Comparison of ENCODE assay signal across 16 mouse cellular contexts in genomic region chr4:118527335-118527681, GRCm38 (mm10). TPM values are rescaled to one million over a fixed set of nuclear protein-coding genes. Genes with fewer than 3 reads are reported as not detected.
A peak's percentile ranks its signal among the peaks of the same experiment; 100 is the strongest.
DNase-seq lines count a peak whose midpoint lies in the region; ATAC-seq and TF ChIP-seq lines count a peak whose summit lies in the region.
"Had no signal": no experiment of that assay in that cellular context is flagged by ENCODE, and none has a peak within 500 bp of the region (broad histone marks: within the 10 kb centered on the region; RNA-seq: fewer than 3 reads in every experiment).

No protein-coding gene starts in this region.

- WGBS in lung, embryonic 14.5 days = 35% methylated on average over 5 of the region's 5 CpGs
- WGBS in intestine, embryonic 15.5 days = 28% methylated on average over 5 of the region's 5 CpGs
- WGBS in small intestine, adult 2 months = 17% methylated on average over 5 of the region's 5 CpGs

- no peak for ATAC-seq in erythroblast, adult 5-6 weeks (replicated peaks; ENCODE audit: low FRiP score, poor library complexity, severe bottlenecking)
- ATAC-seq in lung, embryonic 14.5 days (ENCODE audit: insufficient read depth) = no peak
- peak; percentile 62 for ATAC-seq in intestine, embryonic 15.5 days

- no peak for DNase-seq in lung, embryonic 14.5 days
- DNase-seq in lung, postnatal 14 days = no peak
- DNase-seq in left cerebral cortex, postnatal 36 days (ENCODE audit: low spot score in 2 of 2) = no peak
- DNase-seq in right cerebral cortex, adult 2 months (ENCODE audit: low spot score in 2 of 2) = no peak
- DNase-seq: cerebellum, postnatal 14 days had no signal

- intact Hi-C loops in left cerebral cortex, postnatal 36 days (cut with DNase I) = no loop called here

- H3K9ac ChIP-seq in lung, embryonic 14.5 days = peak overlapping the region; percentile 41
- peak overlapping the region; percentile 39 for H3K9ac ChIP-seq in intestine, embryonic 15.5 days
- H3K9ac ChIP-seq: hindbrain, embryonic 14.5 days had no signal

- TF ChIP-seq POLR2A in small intestine, adult 2 months (IDR thresholded peaks at IDR 0.05; ENCODE audit: low read depth, low read length) = no peak

- TF ChIP-seq CTCF in lung, embryonic 14.5 days (IDR thresholded peaks at IDR 0.05; ENCODE audit: low read depth) = no peak
- TF ChIP-seq CTCF in small intestine, adult 2 months (IDR thresholded peaks at IDR 0.05; ENCODE audit: extremely low read depth, insufficient read length, insufficient replicate concordance, low read depth, low read length) = no peak

- peak overlapping the region; percentile 54 for H3K4me2 ChIP-seq in lung, embryonic 14.5 days
- H3K4me2 ChIP-seq in intestine, embryonic 15.5 days (replicated peaks) = peak overlapping the region; percentile 55
- H3K4me2 ChIP-seq: heart, embryonic 11.5 days; hindbrain, embryonic 14.5 days had no signal

- no peaks in the 10 kb centered on the region for H3K36me3 ChIP-seq in erythroblast, embryonic 14.5 days (ENCODE audit: control insufficient read depth)
- no peaks in the 10 kb centered on the region for H3K36me3 ChIP-seq in lung, embryonic 14.5 days (ENCODE audit: insufficient read depth)
- no peaks in the 10 kb centered on the region for H3K36me3 ChIP-seq in intestine, embryonic 15.5 days
- peaks cover 13% of the 10 kb centered on the region for H3K36me3 ChIP-seq in small intestine, adult 2 months (ENCODE audit: control insufficient read depth, insufficient read depth, low read length)
- H3K36me3 ChIP-seq: G1E had no signal

- H3K4me1 ChIP-seq in erythroblast, embryonic 14.5 days (ENCODE audit: control insufficient read depth) = no peaks in the 10 kb centered on the region
- H3K4me1 ChIP-seq in lung, embryonic 14.5 days (ENCODE audit: insufficient read depth) = no peaks in the 10 kb centered on the region; the same call in 1 of the 2 replicates
- peaks cover 12% of the 10 kb centered on the region; the same call in 1 of the 2 replicates for H3K4me1 ChIP-seq in intestine, embryonic 15.5 days (replicated peaks)
- peaks cover 26% of the 10 kb centered on the region for H3K4me1 ChIP-seq in small intestine, adult 2 months (ENCODE audit: control insufficient read depth, insufficient read depth, insufficient read length, low read length)

- no peaks in the 10 kb centered on the region for H3K9me3 ChIP-seq in erythroblast, embryonic 14.5 days (ENCODE audit: control insufficient read depth, low read length)
- no peaks in the 10 kb centered on the region for H3K9me3 ChIP-seq in lung, embryonic 14.5 days (ENCODE audit: low read depth, low read length)
- H3K9me3 ChIP-seq in intestine, embryonic 15.5 days = no peaks in the 10 kb centered on the region
- H3K9me3 ChIP-seq: G1E had no signal

- H3K4me3 ChIP-seq in erythroblast, embryonic 14.5 days (replicated peaks) = peak overlapping the region; percentile 30
- peak overlapping the region; percentile 27 for H3K4me3 ChIP-seq in lung, embryonic 14.5 days (ENCODE audit: low read depth, low read length)
- peak overlapping the region; percentile 37 for H3K4me3 ChIP-seq in intestine, embryonic 15.5 days (replicated peaks)
- peak overlapping the region; percentile 70 for H3K4me3 ChIP-seq in small intestine, adult 2 months (ENCODE audit: low read depth, low read length)

- no peak overlapping the region for H3K27ac ChIP-seq in lung, embryonic 14.5 days (ENCODE audit: low read depth)
- H3K27ac ChIP-seq in intestine, embryonic 15.5 days = peak overlapping the region; percentile 91
- H3K27ac ChIP-seq in small intestine, adult 2 months (ENCODE audit: insufficient read depth, low read depth, low read length) = peak overlapping the region; percentile 97
- H3K27ac ChIP-seq: hindbrain, embryonic 14.5 days; macrophage had no signal

- no peaks in the 10 kb centered on the region for H3K27me3 ChIP-seq in erythroblast, embryonic 14.5 days (ENCODE audit: control insufficient read depth)
- H3K27me3 ChIP-seq in lung, embryonic 14.5 days (ENCODE audit: insufficient read depth, low read length) = no peaks in the 10 kb centered on the region
- no peaks in the 10 kb centered on the region for H3K27me3 ChIP-seq in intestine, embryonic 15.5 days (replicated peaks)
- no peaks in the 10 kb centered on the region for H3K27me3 ChIP-seq in small intestine, adult 2 months (ENCODE audit: control insufficient read depth, insufficient read depth, low read length)

RNA-seq across cellular contexts. Expression of gene 2610528J11Rik, which starts 0.5 kb away (rescaled TPM):
- polyA plus RNA-seq in erythroblast, embryonic 14.5 days (2012) = 0.05 TPM in 1 of 2 replicates, not detected in the other
- total RNA-seq in erythroblast, adult 5-6 weeks (2015; ENCODE audit: low replicate concordance) = not detected in 2 replicates
- not detected in 2 replicates for total RNA-seq in erythroblast, adult 5-6 weeks (2017; ENCODE audit: low replicate concordance)
- 9.0 and 10.3 TPM in 2 replicates for polyA plus RNA-seq in lung, embryonic 14.5 days (2014; fragmentation: Nextera tagmentation; extraction: Ambion mirVana)
- polyA plus RNA-seq in intestine, embryonic 15.5 days (2015; fragmentation: Nextera tagmentation; extraction: Ambion mirVana) = 73.5 and 80.3 TPM in 2 replicates
- 62.2 and 164 TPM in 2 replicates for polyA plus RNA-seq in small intestine, adult 2 months (2012; rRNA removed)
- not detected for total RNA-seq in left cerebral cortex, postnatal 36 days (2021)
- total RNA-seq: G1E; gastrocnemius, adult 18-20 months; layer of hippocampus, adult 8-10 months; monocyte, adult 5-6 weeks had no signal
- polyA plus RNA-seq: G1E; hindbrain, embryonic 14.5 days; macrophage had no signal

RNA-seq across cellular contexts. Expression of gene Tmem125, which starts 16.5 kb away (rescaled TPM):
- polyA plus RNA-seq in erythroblast, embryonic 14.5 days (2012) = not detected in 2 replicates
- total RNA-seq in erythroblast, adult 5-6 weeks (2015; ENCODE audit: low replicate concordance) = not detected in 2 replicates
- not detected in 2 replicates for total RNA-seq in erythroblast, adult 5-6 weeks (2017; ENCODE audit: low replicate concordance)
- 3.3 and 3.6 TPM in 2 replicates for polyA plus RNA-seq in lung, embryonic 14.5 days (2014; fragmentation: Nextera tagmentation; extraction: Ambion mirVana)
- polyA plus RNA-seq in intestine, embryonic 15.5 days (2015; fragmentation: Nextera tagmentation; extraction: Ambion mirVana) = 10.7 and 14.3 TPM in 2 replicates
- 37.2 and 68.8 TPM in 2 replicates for polyA plus RNA-seq in small intestine, adult 2 months (2012; rRNA removed)
- 10 to 100 TPM in 1 of 2 experiments, 1 to 10 TPM in 1; 6.6 to 14.5 TPM for total RNA-seq in left cerebral cortex, postnatal 36 days (2021)
- total RNA-seq: gastrocnemius, adult 18-20 months; monocyte, adult 5-6 weeks had no signal
- polyA plus RNA-seq: G1E; hindbrain, embryonic 14.5 days; macrophage had no signal

RNA-seq across cellular contexts. Expression of gene Tie1, which starts 37.4 kb away (rescaled TPM):
- polyA plus RNA-seq in erythroblast, embryonic 14.5 days (2012) = 0.08 and 0.10 TPM in 2 replicates
- total RNA-seq in erythroblast, adult 5-6 weeks (2015; ENCODE audit: low replicate concordance) = not detected in 2 replicates
- 0.85 TPM in 1 of 2 replicates, not detected in the other for total RNA-seq in erythroblast, adult 5-6 weeks (2017; ENCODE audit: low replicate concordance)
- 52.7 and 54.2 TPM in 2 replicates for polyA plus RNA-seq in lung, embryonic 14.5 days (2014; fragmentation: Nextera tagmentation; extraction: Ambion mirVana)
- 22.5 and 23.7 TPM in 2 replicates for polyA plus RNA-seq in intestine, embryonic 15.5 days (2015; fragmentation: Nextera tagmentation; extraction: Ambion mirVana)
- polyA plus RNA-seq in small intestine, adult 2 months (2012; rRNA removed) = 8.6 and 16.2 TPM in 2 replicates
- total RNA-seq in left cerebral cortex, postnatal 36 days (2021) = 1 to 10 TPM; 7.8 to 8.6 TPM
- total RNA-seq: monocyte, adult 5-6 weeks had no signal
- polyA plus RNA-seq: macrophage had no signal
